Mouse (Mus musculus) small intestine, adult 2 months (tissue): ENCODE results near the gene Megf11.

Experiments
- CTCF ChIP-seq: fragments of 200-500 bp; IDR thresholded peaks from 2 replicates; pipeline ENCODE4 v1.5.1; 2012; ENCODE audit warnings: low read depth, mild to moderate bottlenecking, control low read depth, inconsistent platforms, low read length, moderate library complexity, mixed read lengths; ENCODE audit not compliant: insufficient replicate concordance, insufficient read length; ENCODE audit errors: extremely low read depth
- POLR2A ChIP-seq: fragments of 200-500 bp; IDR thresholded peaks from 2 replicates; pipeline ENCODE4 v1.6.1; 2012; ENCODE audit warnings: low read depth, mild to moderate bottlenecking, control low read depth, inconsistent platforms, low read length, moderate library complexity

GRCm38 (mm10) chr9:64402141-64402540 is 16.7 kb downstream of the Megf11 start:
- no peak for TF ChIP-seq CTCF
- TF ChIP-seq POLR2A: no peak
